ENCODE assay signal across 9 mouse cellular contexts in the genomic region with DNA sequence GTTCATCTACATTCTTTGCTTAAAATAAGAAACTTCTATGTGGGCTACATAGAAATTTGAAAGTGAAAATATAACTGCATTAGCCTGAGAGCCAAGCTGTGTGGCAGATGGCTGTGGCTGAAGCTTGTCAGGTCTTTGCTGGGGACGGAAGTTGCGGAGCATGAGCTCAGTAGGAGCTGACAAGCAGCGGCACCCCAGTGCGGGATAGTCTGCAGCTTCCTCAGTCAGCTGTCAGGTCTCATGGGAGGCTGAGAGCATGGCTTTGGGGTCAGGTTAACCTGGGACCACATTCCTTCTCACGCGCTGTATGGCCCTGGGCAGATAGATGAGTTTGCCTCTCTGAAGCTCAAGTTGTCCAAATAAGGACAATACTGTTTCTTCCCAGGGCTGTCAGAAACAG. TPM values are rescaled to one million over a fixed set of nuclear protein-coding genes. Genes with fewer than 3 reads are reported as not detected.
DNase-seq lines count a peak whose midpoint lies in the region; ATAC-seq and TF ChIP-seq lines count a peak whose summit lies in the region.
"Had no signal": no experiment of that assay in that cellular context is flagged by ENCODE, and none has a peak within 500 bp of the region (broad histone marks: within the 10 kb centered on the region; RNA-seq: fewer than 3 reads in every experiment).

No protein-coding gene starts in this region.

- ATAC-seq in heart, postnatal 0 days (ENCODE audit: insufficient read depth, low read depth) = 0 out of 2 replicates have a peak, but pooled peaks have one; percentile 14

- WGBS in heart, postnatal 0 days = 61% methylated on average over 6 of the region's 6 CpGs

- TF ChIP-seq CTCF in layer of hippocampus, adult 2 months (conservative IDR thresholded peaks at IDR 0.05) = no peak
- no peak for TF ChIP-seq CTCF in heart, postnatal 0 days (IDR thresholded peaks at IDR 0.05; ENCODE audit: low read depth)

- H3K4me3 ChIP-seq in layer of hippocampus, adult 2 months = no peak overlapping the region
- no peak overlapping the region for H3K4me3 ChIP-seq in heart, postnatal 0 days (ENCODE audit: low read depth, low read length)
- H3K4me3 ChIP-seq: limb, embryonic 15.5 days had no signal

- H3K9ac ChIP-seq in heart, postnatal 0 days (replicated peaks; ENCODE audit: low read depth, low read length) = no peak overlapping the region
- H3K9ac ChIP-seq: limb, embryonic 15.5 days had no signal

- peaks cover 7% of the 10 kb centered on the region; the same call in 1 of the 2 replicates for H3K4me1 ChIP-seq in heart, postnatal 0 days (ENCODE audit: control insufficient read depth, insufficient read depth)

- H3K27ac ChIP-seq in layer of hippocampus, adult 2 months = peak overlapping the region; percentile 85
- no peak overlapping the region for H3K27ac ChIP-seq in heart, postnatal 0 days (ENCODE audit: low read depth)

- no peaks in the 10 kb centered on the region for H3K27me3 ChIP-seq in heart, postnatal 0 days (ENCODE audit: control insufficient read depth, insufficient read depth, low read length)
- H3K27me3 ChIP-seq: limb, embryonic 15.5 days had no signal

- TF ChIP-seq EP300 in heart, postnatal 0 days (IDR thresholded peaks at IDR 0.05; ENCODE audit: low read depth) = no peak

- peak; percentile 36 for DNase-seq in cerebellum, adult 11-12 months
- no peak for DNase-seq in cerebellum, adult 9-10 months
- DNase-seq in layer of hippocampus, adult 2 months (ENCODE audit: low spot score in 2 of 2) = peak; percentile 26 to 62
- no peak for DNase-seq in layer of hippocampus, adult 11-12 months (ENCODE audit: low spot score)
- no peak for DNase-seq in heart, postnatal 0 days (ENCODE audit: low spot score)
- DNase-seq in retina, postnatal 1 day = peak; percentile 51
- no peak for DNase-seq in ovary, postnatal 14 days (ENCODE audit: low spot score)
- no peak for DNase-seq in MN1 (ENCODE audit: low spot score)

- no peak overlapping the region for H3K4me2 ChIP-seq in heart, postnatal 0 days (ENCODE audit: low read depth, low read length)
- H3K4me2 ChIP-seq: limb, embryonic 15.5 days had no signal

- no peaks in the 10 kb centered on the region; the same call in 1 of the 2 replicates for H3K9me3 ChIP-seq in heart, postnatal 0 days (replicated peaks; ENCODE audit: control insufficient read depth, low read length)
- H3K9me3 ChIP-seq: limb, embryonic 15.5 days had no signal

- peaks cover 43% of the 10 kb centered on the region for H3K36me3 ChIP-seq in heart, postnatal 0 days (replicated peaks; ENCODE audit: control insufficient read depth, insufficient read depth, low read length)

RNA-seq across cellular contexts. Expression of gene Ift122, which starts 37.8 kb away (rescaled TPM):
- 10 to 100 TPM; 30.3 TPM for total RNA-seq in layer of hippocampus, adult 2 months (2021)
- total RNA-seq in heart, postnatal 0 days (2014; rRNA removed; ENCODE audit: low replicate concordance) = 17.8 and 25.8 TPM in 2 replicates
- polyA plus RNA-seq in heart, postnatal 0 days (2015; fragmentation: Nextera tagmentation; extraction: Ambion mirVana) = 13.3 and 13.5 TPM in 2 replicates

RNA-seq across cellular contexts. Expression of gene Mbd4, which starts 37.9 kb away (rescaled TPM):
- 1 to 10 TPM; 6.3 to 6.8 TPM for total RNA-seq in layer of hippocampus, adult 2 months (2021)
- total RNA-seq in heart, postnatal 0 days (2014; rRNA removed; ENCODE audit: low replicate concordance) = 1.2 and 1.5 TPM in 2 replicates
- 3.4 and 4.8 TPM in 2 replicates for polyA plus RNA-seq in heart, postnatal 0 days (2015; fragmentation: Nextera tagmentation; extraction: Ambion mirVana)

RNA-seq across cellular contexts. Expression of gene Rho, which starts 40.5 kb away (rescaled TPM):
- 1 to 10 TPM in 1 of 2 experiments, under 1 TPM in 1; 0.49 to 1.1 TPM for total RNA-seq in layer of hippocampus, adult 2 months (2021)
- 1.3 TPM in 1 of 2 replicates, not detected in the other for total RNA-seq in heart, postnatal 0 days (2014; rRNA removed; ENCODE audit: low replicate concordance)
- 0.04 TPM in 1 of 2 replicates, not detected in the other for polyA plus RNA-seq in heart, postnatal 0 days (2015; fragmentation: Nextera tagmentation; extraction: Ambion mirVana)

RNA-seq across cellular contexts. Expression of gene Efcab12, which starts 52.8 kb away (rescaled TPM):
- 1 to 10 TPM; 3.9 to 4.5 TPM for total RNA-seq in layer of hippocampus, adult 2 months (2021)
- 1.5 TPM in 1 of 2 replicates, not detected in the other for total RNA-seq in heart, postnatal 0 days (2014; rRNA removed; ENCODE audit: low replicate concordance)
- 0.29 and 0.30 TPM in 2 replicates for polyA plus RNA-seq in heart, postnatal 0 days (2015; fragmentation: Nextera tagmentation; extraction: Ambion mirVana)

RNA-seq across cellular contexts. Expression of gene H1foo, which starts 53.7 kb away (rescaled TPM):
- not detected for total RNA-seq in layer of hippocampus, adult 2 months (2021)
- total RNA-seq in heart, postnatal 0 days (2014; rRNA removed; ENCODE audit: low replicate concordance) = not detected in 2 replicates
- polyA plus RNA-seq in heart, postnatal 0 days (2015; fragmentation: Nextera tagmentation; extraction: Ambion mirVana) = not detected in 2 replicates
- polyA plus RNA-seq: limb, embryonic 15.5 days had no signal

Comparison
In these comparisons a context has a peak if more than half of its experiments do, and no peak if none do; other contexts are left out.
1. DNase-seq: peak in cerebellum, adult 11-12 months (single experiment), layer of hippocampus, adult 2 months (2 of 2) and retina, postnatal 1 day (single experiment); none in cerebellum, adult 9-10 months (single experiment), layer of hippocampus, adult 11-12 months (single experiment), heart, postnatal 0 days (single experiment), ovary, postnatal 14 days (single experiment) and MN1 (single experiment).